Mouse (Mus musculus): Measurements from ENCODE around the gene Hdac10. TPM values are rescaled to one million over a fixed set of nuclear protein-coding genes. Genes with fewer than 3 reads are reported as not detected.

Gene Hdac10
- total and polyA plus RNA-seq, 3 experiments = 23.3 to 26.6 TPM; not detected in 1

- TF ChIP-seq POLR2A (IDR thresholded peaks at IDR 0.05; ENCODE audit: control insufficient read depth in 1 of 2, insufficient read depth in 1 of 2, low read depth in 1 of 2, low read length in 2 of 2, poor library complexity in 1 of 2) = no peak
- Histone ChIP-seq H3K9ac (ENCODE audit: control insufficient read depth, low read depth, low read length, poor library complexity, severe bottlenecking) (no peak overlapping the region), H3K4me1 (ENCODE audit: control insufficient read depth in 1 of 2, insufficient read depth in 2 of 2, low read length in 2 of 2) (no peaks in the 10 kb centered on the region), H3K27ac (ENCODE audit: control insufficient read depth, low read depth, low read length) (no peak overlapping the region), H3K27me3 (ENCODE audit: control insufficient read depth in 1 of 2, insufficient read depth in 2 of 2, low read length in 2 of 2) (0 out of 4 replicates have a peak, but pooled peaks cover 0 to 1% of the 10 kb centered on the region in 2 experiments), H3K79me2 (ENCODE audit: control insufficient read depth, insufficient read depth, low read length, poor library complexity) (no peaks in the 10 kb centered on the region), H3K9me3 (replicated peaks; ENCODE audit: insufficient read depth, low read length) (no peaks in the 10 kb centered on the region), H3K4me3 (ENCODE audit: control insufficient read depth in 1 of 2, insufficient read depth in 1 of 2, low read depth in 2 of 2, low read length in 2 of 2) (no peak overlapping the region), H3K36me3 (ENCODE audit: control insufficient read depth in 1 of 2, insufficient read depth in 2 of 2, low read length in 2 of 2) (no peaks in the 10 kb centered on the region)
- DNase-seq (ENCODE audit: low read depth, low spot score) = no peak
Observed at GRCm38 (mm10) chr15:89145813-89146350, 17.4 kb upstream of the Hdac10 start.

GRCm38 (mm10) chr15:89144965-89145364 lies 16.5 kb upstream of the Hdac10 start:
- Histone ChIP-seq H3K79me2 (ENCODE audit: control insufficient read depth, insufficient read depth, low read length, poor library complexity) (no peaks in the 10 kb centered on the region), H3K9me3 (replicated peaks; ENCODE audit: insufficient read depth, low read length) (no peaks in the 10 kb centered on the region), H3K9ac (ENCODE audit: control insufficient read depth, low read depth, low read length, poor library complexity, severe bottlenecking) (no peak overlapping the region), H3K4me3 (ENCODE audit: control insufficient read depth in 1 of 2, insufficient read depth in 1 of 2, low read depth in 2 of 2, low read length in 2 of 2) (no peak overlapping the region), H3K27me3 (ENCODE audit: control insufficient read depth in 1 of 2, insufficient read depth in 2 of 2, low read length in 2 of 2) (0 out of 4 replicates have a peak, but pooled peaks cover 0 to 1% of the 10 kb centered on the region in 2 experiments), H3K36me3 (ENCODE audit: control insufficient read depth in 1 of 2, insufficient read depth in 2 of 2, low read length in 2 of 2) (no peaks in the 10 kb centered on the region), H3K27ac (ENCODE audit: control insufficient read depth, low read depth, low read length) (no peak overlapping the region), H3K4me1 (ENCODE audit: control insufficient read depth in 1 of 2, insufficient read depth in 2 of 2, low read length in 2 of 2) (no peaks in the 10 kb centered on the region)
- TF ChIP-seq CHD2 (IDR thresholded peaks at IDR 0.05; ENCODE audit: low read length) (no peak), E2F4 (IDR thresholded peaks at IDR 0.05; ENCODE audit: borderline replicate concordance, low read depth, low read length) (no peak), TBP (IDR thresholded peaks at IDR 0.05; ENCODE audit: low read depth, low read length) (no peak), ZKSCAN1 (IDR thresholded peaks at IDR 0.05; ENCODE audit: low read depth, low read length) (no peak), MYC (IDR thresholded peaks at IDR 0.05; ENCODE audit: low read depth, low read length) (no peak), TAL1 (IDR thresholded peaks at IDR 0.05; ENCODE audit: low read length) (no peak), SMC3 (IDR thresholded peaks at IDR 0.05; ENCODE audit: low read depth, low read length) (no peak), USF2 (IDR thresholded peaks at IDR 0.05; ENCODE audit: borderline replicate concordance in 1 of 2, insufficient read depth in 1 of 2, low read depth in 1 of 2, low read length in 2 of 2) (no peak)
- DNase-seq (ENCODE audit: low read depth, low spot score) = no peak

- H3K27ac ChIP-seq (ENCODE audit: control insufficient read depth, low read depth, low read length) = no peak overlapping the region
- DNase-seq (ENCODE audit: low read depth, low spot score) = no peak
- no peaks in the 10 kb centered on the region for H3K9me3 ChIP-seq (replicated peaks; ENCODE audit: insufficient read depth, low read length)
- H3K4me3 ChIP-seq (ENCODE audit: control insufficient read depth in 1 of 2, insufficient read depth in 1 of 2, low read depth in 2 of 2, low read length in 2 of 2) = no peak overlapping the region
- no peak for TF ChIP-seq TAL1 (IDR thresholded peaks at IDR 0.05; ENCODE audit: low read length)
- H3K27me3 ChIP-seq (ENCODE audit: control insufficient read depth in 1 of 2, insufficient read depth in 2 of 2, low read length in 2 of 2) = no peaks in the 10 kb centered on the region; a peak in 1 of 4 replicates
- H3K79me2 ChIP-seq (ENCODE audit: control insufficient read depth, insufficient read depth, low read length, poor library complexity) = no peaks in the 10 kb centered on the region
- no peak overlapping the region for H3K9ac ChIP-seq (ENCODE audit: control insufficient read depth, low read depth, low read length, poor library complexity, severe bottlenecking)
- H3K4me1 ChIP-seq (ENCODE audit: control insufficient read depth in 1 of 2, insufficient read depth in 2 of 2, low read length in 2 of 2) = no peaks in the 10 kb centered on the region
- no peaks in the 10 kb centered on the region for H3K36me3 ChIP-seq (ENCODE audit: control insufficient read depth in 1 of 2, insufficient read depth in 2 of 2, low read length in 2 of 2)
Observed at GRCm38 (mm10) chr15:89143134-89143533, 14.6 kb upstream of the Hdac10 start.
